Mouse (Mus musculus): Measurements from ENCODE around the gene Dazap2. TPM values are rescaled to one million over a fixed set of nuclear protein-coding genes. Genes with fewer than 3 reads are reported as not detected.

Gene Dazap2
- total and polyA plus RNA-seq, 3 experiments = 157 to 486 (median 180) TPM

- no peak overlapping the region for H3K4me3 ChIP-seq
- no peaks in the 10 kb centered on the region for H3K4me1 ChIP-seq (ENCODE audit: control insufficient read depth, insufficient read depth, low read length)
- 87% methylated on average over 6 of the region's 6 CpGs for WGBS
- no peak overlapping the region for H3K27ac ChIP-seq
- no peaks in the 10 kb centered on the region for H3K36me3 ChIP-seq (ENCODE audit: control insufficient read depth, insufficient read depth, low read length)
- no peaks in the 10 kb centered on the region for H3K79me2 ChIP-seq (replicated peaks; ENCODE audit: control insufficient read depth, insufficient read depth, low read length)
- no peak for DNase-seq
- H3K27me3 ChIP-seq (ENCODE audit: control insufficient read depth, insufficient read depth, low read length) = no peaks in the 10 kb centered on the region
- intact Hi-C loops (cut with DNase I) = no loop called here
- H3K9ac ChIP-seq (ENCODE audit: low read depth, low read length) = no peak overlapping the region
- TF ChIP-seq CTCF (IDR thresholded peaks at IDR 0.05) (no peak), POLR2A (IDR thresholded peaks at IDR 0.05; ENCODE audit: insufficient read depth, low read depth, low read length) (no peak), EP300 (IDR thresholded peaks at IDR 0.05; ENCODE audit: insufficient read depth, low read depth, low read length) (no peak)
Observed at GRCm38 (mm10) chr15:100576392-100576791, 38.8 kb upstream of the Dazap2 start.

- no peak overlapping the region for H3K4me3 ChIP-seq
- TF ChIP-seq EP300 (IDR thresholded peaks at IDR 0.05; ENCODE audit: insufficient read depth, low read depth, low read length) = no peak
- TF ChIP-seq CTCF (IDR thresholded peaks at IDR 0.05) = no peak
- no peak for TF ChIP-seq POLR2A (IDR thresholded peaks at IDR 0.05; ENCODE audit: insufficient read depth, low read depth, low read length)
- no peaks in the 10 kb centered on the region for H3K79me2 ChIP-seq (replicated peaks; ENCODE audit: control insufficient read depth, insufficient read depth, low read length)
- no peaks in the 10 kb centered on the region for H3K27me3 ChIP-seq (ENCODE audit: control insufficient read depth, insufficient read depth, low read length)
- H3K9ac ChIP-seq (ENCODE audit: low read depth, low read length) = no peak overlapping the region
- no peaks in the 10 kb centered on the region for H3K36me3 ChIP-seq (ENCODE audit: control insufficient read depth, insufficient read depth, low read length)
- no peaks in the 10 kb centered on the region for H3K4me1 ChIP-seq (ENCODE audit: control insufficient read depth, insufficient read depth, low read length)
- DNase-seq = no peak
- H3K27ac ChIP-seq = no peak overlapping the region
- intact Hi-C loops (cut with DNase I) = no loop called here
- 87% methylated on average over 6 of the region's 6 CpGs for WGBS
Observed at GRCm38 (mm10) chr15:100576810-100577209, 38.3 kb upstream of the Dazap2 start.

- H3K79me2 ChIP-seq (replicated peaks; ENCODE audit: control insufficient read depth, insufficient read depth, low read length) = no peaks in the 10 kb centered on the region
- WGBS = 91% methylated on average over 16 of the region's 16 CpGs
- H3K9ac ChIP-seq (ENCODE audit: low read depth, low read length) = no peak overlapping the region
- TF ChIP-seq EP300 (IDR thresholded peaks at IDR 0.05; ENCODE audit: insufficient read depth, low read depth, low read length) = no peak
- TF ChIP-seq CTCF (IDR thresholded peaks at IDR 0.05) = no peak
- TF ChIP-seq POLR2A (IDR thresholded peaks at IDR 0.05; ENCODE audit: insufficient read depth, low read depth, low read length) = no peak
- no peaks in the 10 kb centered on the region for H3K27me3 ChIP-seq (ENCODE audit: control insufficient read depth, insufficient read depth, low read length)
- H3K27ac ChIP-seq = no peak overlapping the region
- no peaks in the 10 kb centered on the region for H3K4me1 ChIP-seq (ENCODE audit: control insufficient read depth, insufficient read depth, low read length)
- H3K4me3 ChIP-seq = no peak overlapping the region
- intact Hi-C loops (cut with DNase I) = no loop called here
- DNase-seq = no peak
- H3K36me3 ChIP-seq (ENCODE audit: control insufficient read depth, insufficient read depth, low read length) = no peaks in the 10 kb centered on the region
Observed at GRCm38 (mm10) chr15:100577972-100578371, 37.2 kb upstream of the Dazap2 start.

GRCm38 (mm10) chr15:100580108-100580507 is 35.0 kb upstream of the Dazap2 start:
- Histone ChIP-seq H3K27me3 (ENCODE audit: control insufficient read depth, insufficient read depth, low read length) (no peaks in the 10 kb centered on the region), H3K36me3 (ENCODE audit: control insufficient read depth, insufficient read depth, low read length) (no peaks in the 10 kb centered on the region), H3K27ac (no peak overlapping the region), H3K4me1 (ENCODE audit: control insufficient read depth, insufficient read depth, low read length) (no peaks in the 10 kb centered on the region), H3K79me2 (replicated peaks; ENCODE audit: control insufficient read depth, insufficient read depth, low read length) (no peaks in the 10 kb centered on the region), H3K9ac (ENCODE audit: low read depth, low read length) (no peak overlapping the region), H3K4me3 (no peak overlapping the region)
- intact Hi-C loops (cut with DNase I) = no loop called here
- TF ChIP-seq EP300 (IDR thresholded peaks at IDR 0.05; ENCODE audit: insufficient read depth, low read depth, low read length) = no peak
- TF ChIP-seq CTCF (IDR thresholded peaks at IDR 0.05) = no peak
- no peak for TF ChIP-seq POLR2A (IDR thresholded peaks at IDR 0.05; ENCODE audit: insufficient read depth, low read depth, low read length)
- no peak for DNase-seq
- WGBS = 92% methylated on average over 10 of the region's 10 CpGs

GRCm38 (mm10) chr15:100585931-100586330 is 29.2 kb upstream of the Dazap2 start:
- no peak overlapping the region for H3K4me3 ChIP-seq
- no peaks in the 10 kb centered on the region for H3K36me3 ChIP-seq (ENCODE audit: control insufficient read depth, insufficient read depth, low read length)
- H3K27me3 ChIP-seq (ENCODE audit: control insufficient read depth, insufficient read depth, low read length) = no peaks in the 10 kb centered on the region
- TF ChIP-seq CTCF (IDR thresholded peaks at IDR 0.05) = no peak
- H3K27ac ChIP-seq = no peak overlapping the region
- DNase-seq = no peak
- WGBS = 96% methylated on average over 16 of the region's 16 CpGs
- intact Hi-C loops (cut with DNase I) = no loop called here
- H3K9ac ChIP-seq (ENCODE audit: low read depth, low read length) = no peak overlapping the region
- H3K79me2 ChIP-seq (replicated peaks; ENCODE audit: control insufficient read depth, insufficient read depth, low read length) = no peaks in the 10 kb centered on the region
- H3K4me1 ChIP-seq (ENCODE audit: control insufficient read depth, insufficient read depth, low read length) = no peaks in the 10 kb centered on the region

GRCm38 (mm10) chr15:100587166-100587565 is 28.0 kb upstream of the Dazap2 start:
- Histone ChIP-seq H3K4me3 (no peak overlapping the region), H3K27ac (no peak overlapping the region), H3K9ac (ENCODE audit: low read depth, low read length) (no peak overlapping the region), H3K79me2 (replicated peaks; ENCODE audit: control insufficient read depth, insufficient read depth, low read length) (no peaks in the 10 kb centered on the region), H3K4me1 (ENCODE audit: control insufficient read depth, insufficient read depth, low read length) (no peaks in the 10 kb centered on the region), H3K27me3 (ENCODE audit: control insufficient read depth, insufficient read depth, low read length) (no peaks in the 10 kb centered on the region), H3K36me3 (ENCODE audit: control insufficient read depth, insufficient read depth, low read length) (no peaks in the 10 kb centered on the region)
- no peak for DNase-seq
- intact Hi-C loops (cut with DNase I) = no loop called here
- TF ChIP-seq EP300 (IDR thresholded peaks at IDR 0.05; ENCODE audit: insufficient read depth, low read depth, low read length) (no peak), POLR2A (IDR thresholded peaks at IDR 0.05; ENCODE audit: insufficient read depth, low read depth, low read length) (no peak), CTCF (IDR thresholded peaks at IDR 0.05) (no peak)
- WGBS = 76% methylated on average over 4 of the region's 4 CpGs
